Mouse (Mus musculus) forebrain, embryonic 15.5 days (tissue): ENCODE data around the gene Dpp3. TPM values are rescaled to one million over a fixed set of nuclear protein-coding genes. Genes with fewer than 3 reads are reported as not detected.

Experiments used
- ATAC-seq: fragments of 200-750 bp; cut with Nextera tagmentation; replicated peaks from 2 replicates; pipeline ENCODE4 v1.8.0; 2017; ENCODE audit warnings: mild to moderate bottlenecking, moderate TSS enrichment, moderate library complexity
- H3K27ac ChIP-seq: fragments of 300-500 bp; sonication (generic); replicated peaks from 2 replicates; pipeline ENCODE4 v1.5.1; 2015; ENCODE audit warnings: mild to moderate bottlenecking, inconsistent platforms
- H3K27me3 ChIP-seq: fragments of 300-500 bp; sonication (generic); 2 replicates; pipeline ENCODE4 v1.6.1; 2015; ENCODE audit warnings: inconsistent platforms
- H3K36me3 ChIP-seq: fragments of 300-500 bp; sonication (generic); 2 replicates; pipeline ENCODE4 v1.6.1; 2015; ENCODE audit warnings: mild to moderate bottlenecking, inconsistent platforms
- H3K4me1 ChIP-seq: fragments of 300-500 bp; sonication (generic); 2 replicates; pipeline ENCODE4 v1.6.1; 2015; ENCODE audit warnings: inconsistent platforms
- H3K4me2 ChIP-seq: fragments of 300-500 bp; sonication (generic); replicated peaks from 2 replicates; pipeline ENCODE4 v1.6.1; 2015; ENCODE audit warnings: mild to moderate bottlenecking, inconsistent platforms
- H3K4me3 ChIP-seq: fragments of 300-500 bp; sonication (generic); 2 replicates; pipeline ENCODE4 v1.5.1; 2015; ENCODE audit warnings: mild to moderate bottlenecking, inconsistent platforms
- H3K9ac ChIP-seq: fragments of 300-500 bp; sonication (generic); replicated peaks from 2 replicates; pipeline ENCODE4 v1.6.1; 2015; ENCODE audit warnings: mild to moderate bottlenecking, inconsistent platforms
- H3K9me3 ChIP-seq: fragments of 300-500 bp; sonication (generic); 2 replicates; pipeline ENCODE4 v1.6.1; 2016; ENCODE audit warnings: inconsistent platforms
- WGBS: fragments of 180-500 bp; shearing (Covaris S2); methylation state at CpG from one replicate; pipeline ENCODE4 v1.1.7; 2015; ENCODE audit warnings: mixed read lengths; 5-methylcytosine and 5-hydroxymethylcytosine counted together
- polyA plus RNA-seq: library from polyadenylated mRNA; unstranded; fragments of >200 nt; fragmentation: Nextera tagmentation; extraction: Ambion mirVana; gene quantifications from 2 replicates; pipeline ENCODE4 v1.2.1, GENCODE M21; 2015

The Dpp3 gene
- polyA plus RNA-seq, 1 experiment from 2014 or later: 101 TPM

GRCm38 (mm10) chr19:4919652-4920051 lies 8.4 kb downstream of the Dpp3 start:
- no peaks in the 10 kb centered on the region for H3K4me1 ChIP-seq
- H3K36me3 ChIP-seq: peaks cover 86% of the 10 kb centered on the region
- H3K27me3 ChIP-seq: no peaks in the 10 kb centered on the region
- no peak overlapping the region for H3K9ac ChIP-seq
- 85% methylated on average over 6 of the region's 6 CpGs for WGBS
- no peak overlapping the region for H3K4me2 ChIP-seq
- H3K4me3 ChIP-seq: no peak overlapping the region
- H3K27ac ChIP-seq: no peak overlapping the region
- no peaks in the 10 kb centered on the region for H3K9me3 ChIP-seq
- no peak for ATAC-seq

GRCm38 (mm10) chr19:4916827-4917226 lies 11.3 kb downstream of the Dpp3 start:
- Histone ChIP-seq H3K4me3 (no peak overlapping the region), H3K27me3 (no peaks in the 10 kb centered on the region), H3K27ac (no peak overlapping the region), H3K4me2 (no peak overlapping the region), H3K9ac (no peak overlapping the region), H3K36me3 (peaks cover 89% of the 10 kb centered on the region), H3K4me1 (no peaks in the 10 kb centered on the region), H3K9me3 (no peaks in the 10 kb centered on the region)
- ATAC-seq: no peak
- 90% methylated on average over 10 of the region's 10 CpGs for WGBS

- Histone ChIP-seq H3K4me1 (no peaks in the 10 kb centered on the region), H3K27ac (no peak overlapping the region), H3K9ac (no peak overlapping the region), H3K36me3 (peaks cover 85% of the 10 kb centered on the region), H3K27me3 (no peaks in the 10 kb centered on the region), H3K9me3 (no peaks in the 10 kb centered on the region), H3K4me2 (no peak overlapping the region), H3K4me3 (no peak overlapping the region)
- no peak for ATAC-seq
- 91% methylated on average over 15 of the region's 15 CpGs for WGBS
These were observed 12.0 kb downstream of the Dpp3 start for GRCm38 (mm10) chr19:4915924-4916603.

- ATAC-seq: no peak
- 93% methylated on average over 7 of the region's 7 CpGs for WGBS
- Histone ChIP-seq H3K27me3 (no peaks in the 10 kb centered on the region), H3K9me3 (no peaks in the 10 kb centered on the region), H3K4me3 (no peak overlapping the region), H3K36me3 (peaks cover 53% of the 10 kb centered on the region), H3K9ac (no peak overlapping the region), H3K4me1 (peaks cover 14% of the 10 kb centered on the region), H3K27ac (no peak overlapping the region), H3K4me2 (no peak overlapping the region)
These were observed 18.7 kb downstream of the Dpp3 start for GRCm38 (mm10) chr19:4909376-4909775.

GRCm38 (mm10) chr19:4908107-4908506 lies 20.0 kb downstream of the Dpp3 start:
- Histone ChIP-seq H3K27ac (no peak overlapping the region), H3K4me3 (no peak overlapping the region), H3K9me3 (no peaks in the 10 kb centered on the region), H3K9ac (no peak overlapping the region), H3K4me2 (no peak overlapping the region), H3K36me3 (peaks cover 44% of the 10 kb centered on the region), H3K27me3 (no peaks in the 10 kb centered on the region), H3K4me1 (peaks cover 14% of the 10 kb centered on the region)
- ATAC-seq: no peak
- 81% methylated on average over 4 of the region's 4 CpGs for WGBS

GRCm38 (mm10) chr19:4905979-4906794 lies 21.9 kb downstream of the Dpp3 start, which contains the start of gene Bbs1:
TSS of gene Bbs1 (minus strand) at chr19:4906628.
- Histone ChIP-seq H3K4me3 (peak within 1 kb of the TSS; percentile 55), H3K27me3 (no peaks in the 10 kb centered on the region), H3K4me2 (peak within 1 kb of the TSS; percentile 72), H3K36me3 (peaks cover 39% of the 10 kb centered on the region), H3K9ac (peak within 1 kb of the TSS; percentile 61), H3K9me3 (no peaks in the 10 kb centered on the region), H3K27ac (peak within 1 kb of the TSS; percentile 76), H3K4me1 (peaks cover 14% of the 10 kb centered on the region)
- WGBS: 7% methylated on average over 31 of the region's 31 CpGs
- peak; percentile 80 for ATAC-seq

GRCm38 (mm10) chr19:4899888-4900287 lies 28.2 kb downstream of the Dpp3 start:
- H3K4me3 ChIP-seq: no peak overlapping the region
- H3K27ac ChIP-seq: no peak overlapping the region
- H3K4me1 ChIP-seq: no peaks in the 10 kb centered on the region
- ATAC-seq: no peak
- H3K9ac ChIP-seq: no peak overlapping the region
- no peak overlapping the region for H3K4me2 ChIP-seq
- 83% methylated on average over 3 of the region's 3 CpGs for WGBS
- no peaks in the 10 kb centered on the region for H3K27me3 ChIP-seq
- peaks cover 29% of the 10 kb centered on the region for H3K36me3 ChIP-seq
- H3K9me3 ChIP-seq: no peaks in the 10 kb centered on the region

- no peaks in the 10 kb centered on the region for H3K4me1 ChIP-seq
- no peaks in the 10 kb centered on the region for H3K9me3 ChIP-seq
- WGBS: 89% methylated on average over 9 of the region's 9 CpGs
- H3K27ac ChIP-seq: no peak overlapping the region
- peaks cover 29% of the 10 kb centered on the region for H3K36me3 ChIP-seq
- H3K4me3 ChIP-seq: no peak overlapping the region
- no peak for ATAC-seq
- H3K9ac ChIP-seq: no peak overlapping the region
- no peak overlapping the region for H3K4me2 ChIP-seq
- H3K27me3 ChIP-seq: no peaks in the 10 kb centered on the region
These were observed 29.1 kb downstream of the Dpp3 start for GRCm38 (mm10) chr19:4898972-4899371.

- Histone ChIP-seq H3K4me3 (no peak overlapping the region), H3K27ac (no peak overlapping the region), H3K9me3 (no peaks in the 10 kb centered on the region), H3K9ac (no peak overlapping the region), H3K4me1 (no peaks in the 10 kb centered on the region), H3K36me3 (peaks cover 29% of the 10 kb centered on the region), H3K27me3 (no peaks in the 10 kb centered on the region), H3K4me2 (no peak overlapping the region)
- WGBS: 56% methylated on average over 21 of the region's 21 CpGs
- no peak for ATAC-seq
These were observed 31.1 kb downstream of the Dpp3 start for GRCm38 (mm10) chr19:4896780-4897520.

- H3K4me1 ChIP-seq: no peaks in the 10 kb centered on the region
- H3K4me3 ChIP-seq: no peak overlapping the region
- H3K36me3 ChIP-seq: peaks cover 22% of the 10 kb centered on the region; the same call in 1 of the 2 replicates
- no peaks in the 10 kb centered on the region for H3K27me3 ChIP-seq
- no peaks in the 10 kb centered on the region for H3K9me3 ChIP-seq
- no peak for ATAC-seq
- H3K9ac ChIP-seq: no peak overlapping the region
- H3K27ac ChIP-seq: no peak overlapping the region
- H3K4me2 ChIP-seq: no peak overlapping the region
- 80% methylated on average over 3 of the region's 3 CpGs for WGBS
These were observed 36.3 kb downstream of the Dpp3 start for GRCm38 (mm10) chr19:4891798-4892197.

GRCm38 (mm10) chr19:4889791-4890190 lies 38.3 kb downstream of the Dpp3 start:
- Histone ChIP-seq H3K27me3 (no peaks in the 10 kb centered on the region), H3K36me3 (peaks cover 22% of the 10 kb centered on the region; the same call in 1 of the 2 replicates), H3K9ac (no peak overlapping the region), H3K4me1 (no peaks in the 10 kb centered on the region), H3K9me3 (no peaks in the 10 kb centered on the region), H3K4me3 (no peak overlapping the region), H3K4me2 (no peak overlapping the region), H3K27ac (no peak overlapping the region)
- WGBS: 89% methylated on average over 10 of the region's 10 CpGs
- ATAC-seq: no peak

- Histone ChIP-seq H3K4me3 (no peak overlapping the region), H3K4me2 (no peak overlapping the region), H3K27ac (no peak overlapping the region), H3K36me3 (no peaks in the 10 kb centered on the region), H3K27me3 (no peaks in the 10 kb centered on the region), H3K4me1 (peaks cover 7% of the 10 kb centered on the region), H3K9ac (no peak overlapping the region), H3K9me3 (no peaks in the 10 kb centered on the region)
- WGBS: 83% methylated on average over 4 of the region's 4 CpGs
- no peak for ATAC-seq
These were observed 44.1 kb downstream of the Dpp3 start for GRCm38 (mm10) chr19:4883961-4884360.
